Mouse (Mus musculus) ES-Bruce4 (cell line): ENCODE results near the gene Eml2.

Experiments
- CTCF ChIP-seq: IDR thresholded peaks from one replicate; pipeline ENCODE4 v1.8.1; 2011; ENCODE audit warnings: low read depth, low read length
- EP300 ChIP-seq: IDR thresholded peaks from 2 replicates; pipeline ENCODE4 v1.6.1; 2011; ENCODE audit warnings: low read depth, low read length; ENCODE audit not compliant: insufficient read depth
- POLR2A ChIP-seq: IDR thresholded peaks from one replicate; pipeline ENCODE4 v1.8.1; 2011; ENCODE audit warnings: low read length; ENCODE audit not compliant: insufficient read depth

DNA sequence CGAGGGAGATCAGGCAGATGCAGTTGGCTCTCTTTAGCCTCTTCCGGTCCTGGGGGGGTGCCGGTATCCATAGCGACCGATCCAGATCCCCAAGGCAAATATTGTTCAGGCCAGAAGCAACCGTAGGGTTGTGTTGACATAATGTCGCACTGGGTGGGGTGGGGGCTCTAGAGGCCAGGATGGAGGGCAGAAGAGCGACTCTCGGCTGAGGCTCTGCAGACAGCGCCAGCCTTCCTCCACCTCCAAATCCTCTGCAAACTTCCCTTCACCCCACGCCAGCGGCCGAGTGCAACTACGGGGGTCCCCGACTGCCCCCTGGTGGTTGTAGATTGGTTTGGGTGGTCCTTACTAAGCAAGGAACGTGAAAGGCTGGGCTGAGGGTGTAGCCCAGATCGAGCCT is 3.3 kb upstream of the Eml2 start:
- TF ChIP-seq CTCF: peak; percentile 77
- TF ChIP-seq POLR2A: no peak
- no peak for TF ChIP-seq EP300
